Mouse (Mus musculus) G1E-ER4 (cell line): ENCODE measurements around the gene Btbd19. TPM values are rescaled to one million over a fixed set of nuclear protein-coding genes. Genes with fewer than 3 reads are reported as not detected.

Experiments used
- GATA1 ChIP-seq: IDR thresholded peaks from one replicate; pipeline ENCODE4 v1.8.0; 2012; ENCODE audit warnings: low read length, inconsistent platforms
- polyA plus RNA-seq: library from polyadenylated mRNA; stranded (reverse); fragments of >175 nt; gene quantifications from 2 replicates; pipeline ENCODE4 v1.2.3, GENCODE M21; 2012

The Btbd19 gene
- polyA plus RNA-seq, 1 experiment: 27.6 TPM

- TF ChIP-seq GATA1: no peak
Measured at GRCm38 (mm10) chr4:117125910-117126674, 567 bp upstream of the Btbd19 start.

- no peak for TF ChIP-seq GATA1
Measured at GRCm38 (mm10) chr4:117124518-117125347, 792 bp downstream of the Btbd19 start.

- TF ChIP-seq GATA1: no peak
Measured at GRCm38 (mm10) chr4:117124218-117124517, 1.4 kb downstream of the Btbd19 start.

GRCm38 (mm10) chr4:117123546-117124217 lies 1.8 kb downstream of the Btbd19 start:
- no peak for TF ChIP-seq GATA1

- no peak for TF ChIP-seq GATA1
Measured at GRCm38 (mm10) chr4:117122209-117122608, 3.3 kb downstream of the Btbd19 start.

- no peak for TF ChIP-seq GATA1
Measured at GRCm38 (mm10) chr4:117120445-117121414, 4.8 kb downstream of the Btbd19 start.

GRCm38 (mm10) chr4:117120052-117120444 lies 5.5 kb downstream of the Btbd19 start:
- no peak for TF ChIP-seq GATA1

- no peak for TF ChIP-seq GATA1
Measured at GRCm38 (mm10) chr4:117119636-117120035, 5.9 kb downstream of the Btbd19 start.

GRCm38 (mm10) chr4:117117931-117118330 lies 7.6 kb downstream of the Btbd19 start:
- no peak for TF ChIP-seq GATA1

GRCm38 (mm10) chr4:117115592-117115991 lies 9.9 kb downstream of the Btbd19 start:
- no peak for TF ChIP-seq GATA1

- no peak for TF ChIP-seq GATA1
Measured at GRCm38 (mm10) chr4:117113237-117113636, 12.3 kb downstream of the Btbd19 start.

GRCm38 (mm10) chr4:117110985-117111384 lies 14.5 kb downstream of the Btbd19 start:
- TF ChIP-seq GATA1: no peak

- no peak for TF ChIP-seq GATA1
Measured at GRCm38 (mm10) chr4:117110249-117110648, 15.3 kb downstream of the Btbd19 start.

GRCm38 (mm10) chr4:117109330-117109729 lies 16.2 kb downstream of the Btbd19 start:
- no peak for TF ChIP-seq GATA1

- TF ChIP-seq GATA1: no peak
Measured at GRCm38 (mm10) chr4:117108524-117108849, 17.0 kb downstream of the Btbd19 start.
